Mouse (Mus musculus): Measurements from ENCODE around the gene Adgrg3. TPM values are rescaled to one million over a fixed set of nuclear protein-coding genes. Genes with fewer than 3 reads are reported as not detected.
A peak's percentile ranks its signal among the peaks of the same experiment; 100 is the strongest.

Adgrg3 gene
- total and polyA plus RNA-seq, 3 experiments: 0.08 TPM; not detected in 2

DNA sequence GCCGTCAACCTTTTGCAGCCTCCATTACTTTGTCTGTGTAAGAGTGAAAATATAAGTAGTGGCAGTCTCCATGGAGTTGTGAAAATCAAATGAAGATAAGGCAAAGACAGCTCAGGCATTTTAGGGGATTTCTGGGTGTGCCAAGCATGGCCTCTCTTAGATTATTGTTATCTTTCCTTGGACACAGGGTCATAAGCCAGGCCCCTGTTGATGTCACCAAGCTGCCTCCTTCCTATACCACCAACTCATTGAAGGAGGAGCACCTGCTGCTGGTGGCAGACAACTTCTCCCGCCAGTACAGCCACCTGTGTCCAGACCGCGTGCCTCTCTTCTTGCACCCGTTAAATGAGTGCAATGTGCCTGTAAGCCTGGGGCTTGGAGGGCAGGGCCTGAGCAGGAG lies 38.9 kb downstream of the Adgrg3 start:
- Histone ChIP-seq H3K27ac (ENCODE audit: control insufficient read depth, low read depth, low read length) (no peak overlapping the region), H3K36me3 (ENCODE audit: control insufficient read depth in 1 of 2, insufficient read depth in 2 of 2, low read length in 2 of 2) (peaks cover 0 to 17% of the 10 kb centered on the region in 2 experiments; a peak in 2 of 4 replicates), H3K4me1 (ENCODE audit: control insufficient read depth in 1 of 2, insufficient read depth in 2 of 2, low read length in 2 of 2) (peaks cover 9 to 37% of the 10 kb centered on the region in 2 experiments), H3K9me3 (replicated peaks; ENCODE audit: insufficient read depth, low read length) (no peaks in the 10 kb centered on the region), H3K9ac (ENCODE audit: control insufficient read depth, low read depth, low read length, poor library complexity, severe bottlenecking) (no peak overlapping the region), H3K27me3 (ENCODE audit: control insufficient read depth in 1 of 2, insufficient read depth in 2 of 2, low read length in 2 of 2) (no peaks in the 10 kb centered on the region), H3K4me3 (ENCODE audit: control insufficient read depth in 1 of 2, insufficient read depth in 1 of 2, low read depth in 2 of 2, low read length in 2 of 2) (no peak overlapping the region), H3K79me2 (ENCODE audit: control insufficient read depth, insufficient read depth, low read length, poor library complexity) (no peaks in the 10 kb centered on the region)
- TF ChIP-seq SMC3 (IDR thresholded peaks at IDR 0.05; ENCODE audit: low read depth, low read length) (no peak), ZMIZ1 (IDR thresholded peaks at IDR 0.05; ENCODE audit: low read depth, low read length) (no peak), GATA1 (IDR thresholded peaks at IDR 0.05; ENCODE audit: low read depth, low read length) (0 out of 2 replicates have a peak, but pooled peaks have one; percentile 28), EP300 (IDR thresholded peaks at IDR 0.05; ENCODE audit: low read depth in 1 of 2, low read length in 2 of 2) (peak in 1 of 2 experiments; percentile 22; a peak in 1 of 4 replicates), NELFE (IDR thresholded peaks at IDR 0.05; ENCODE audit: low read depth, low read length) (no peak), SIN3A (IDR thresholded peaks at IDR 0.05; ENCODE audit: low read length) (no peak), CHD2 (IDR thresholded peaks at IDR 0.05; ENCODE audit: low read length) (no peak), KAT2A (conservative IDR thresholded peaks at IDR 0.05; ENCODE audit: low read depth, low read length) (no peak)
- peak; percentile 16 for DNase-seq (ENCODE audit: low read depth, low spot score)

DNA sequence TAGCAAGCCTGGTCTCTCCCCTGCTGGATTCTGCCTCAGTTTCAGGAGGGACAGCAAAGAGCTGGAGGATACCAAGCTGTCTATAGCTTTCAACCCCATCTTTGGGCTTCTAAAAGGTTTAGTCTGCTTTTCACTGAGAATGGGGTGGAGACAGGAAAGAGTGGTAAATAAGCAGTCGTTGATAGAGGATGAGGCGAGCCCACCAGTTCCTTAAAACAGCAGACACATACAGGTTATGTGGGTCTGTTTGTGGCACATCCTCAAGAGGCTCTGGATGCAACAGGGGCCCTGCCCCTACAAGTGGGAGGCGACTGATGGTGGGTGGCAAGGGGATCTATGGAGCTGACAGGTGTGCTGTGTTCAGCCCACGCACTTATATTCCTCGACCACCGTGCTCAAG lies 41.2 kb downstream of the Adgrg3 start:
- peak overlapping the region; percentile 60 for H3K27ac ChIP-seq (ENCODE audit: control insufficient read depth, low read depth, low read length)
- no peaks in the 10 kb centered on the region for H3K27me3 ChIP-seq (ENCODE audit: control insufficient read depth in 1 of 2, insufficient read depth in 2 of 2, low read length in 2 of 2)
- H3K4me3 ChIP-seq (ENCODE audit: control insufficient read depth in 1 of 2, insufficient read depth in 1 of 2, low read depth in 2 of 2, low read length in 2 of 2): peak overlapping the region in 1 of 2 experiments; percentile 27; a peak in 1 of 4 replicates
- H3K4me1 ChIP-seq (ENCODE audit: control insufficient read depth in 1 of 2, insufficient read depth in 2 of 2, low read length in 2 of 2): peaks cover 9 to 37% of the 10 kb centered on the region in 2 experiments
- peak overlapping the region; percentile 6; the same call in 1 of the 2 replicates for H3K9ac ChIP-seq (ENCODE audit: control insufficient read depth, low read depth, low read length, poor library complexity, severe bottlenecking)
- peaks cover 0 to 17% of the 10 kb centered on the region in 2 experiments; a peak in 2 of 4 replicates for H3K36me3 ChIP-seq (ENCODE audit: control insufficient read depth in 1 of 2, insufficient read depth in 2 of 2, low read length in 2 of 2)
- peak; percentile 79 for DNase-seq (ENCODE audit: low read depth, low spot score)
- H3K79me2 ChIP-seq (ENCODE audit: control insufficient read depth, insufficient read depth, low read length, poor library complexity): no peaks in the 10 kb centered on the region
- H3K9me3 ChIP-seq (replicated peaks; ENCODE audit: insufficient read depth, low read length): no peaks in the 10 kb centered on the region
- no peak for TF ChIP-seq MYC (IDR thresholded peaks at IDR 0.05; ENCODE audit: low read depth, low read length)
- TF ChIP-seq GATA1 (IDR thresholded peaks at IDR 0.05; ENCODE audit: low read depth, low read length): peak; percentile 10; the same call in 1 of the 2 replicates
- TF ChIP-seq USF1 (IDR thresholded peaks at IDR 0.05; ENCODE audit: low read depth, low read length): no peak
- TF ChIP-seq POLR2A (IDR thresholded peaks at IDR 0.05; ENCODE audit: control insufficient read depth in 1 of 2, insufficient read depth in 1 of 2, low read depth in 1 of 2, low read length in 2 of 2, poor library complexity in 1 of 2): no peak
- 0 out of 2 replicates have a peak, but pooled peaks have one; percentile 10 for TF ChIP-seq MAFK (IDR thresholded peaks at IDR 0.05; ENCODE audit: borderline replicate concordance, low read depth, low read length)
- no peak for TF ChIP-seq MXI1 (IDR thresholded peaks at IDR 0.05; ENCODE audit: low read depth, low read length)
- TF ChIP-seq ZC3H11A (IDR thresholded peaks at IDR 0.05; ENCODE audit: low read depth, low read length): no peak
- 0 out of 2 replicates have a peak, but pooled peaks have one; percentile 35 for TF ChIP-seq HCFC1 (IDR thresholded peaks at IDR 0.05; ENCODE audit: low read depth, low read length)
- 0 out of 2 replicates have a peak, but pooled peaks have one; percentile 28 for TF ChIP-seq MAX (IDR thresholded peaks at IDR 0.05; ENCODE audit: low read length)
- no peak; the same call in none of the 2 replicates for TF ChIP-seq NELFE (IDR thresholded peaks at IDR 0.05; ENCODE audit: low read depth, low read length)
- TF ChIP-seq RCOR1 (IDR thresholded peaks at IDR 0.05; ENCODE audit: low read depth, low read length): 0 out of 2 replicates have a peak, but pooled peaks have one; percentile 8
- no peak for TF ChIP-seq CTCF (IDR thresholded peaks at IDR 0.05 in 2 of 3, conservative IDR thresholded peaks at IDR 0.05 in 1 of 3; ENCODE audit: control insufficient read depth in 1 of 3, insufficient read depth in 1 of 3, low read depth in 2 of 3, low read length in 3 of 3, poor library complexity in 1 of 3, severe bottlenecking in 1 of 3)
- peak; percentile 37 for TF ChIP-seq SIN3A (IDR thresholded peaks at IDR 0.05; ENCODE audit: low read length)
- TF ChIP-seq RAD21 (IDR thresholded peaks at IDR 0.05; ENCODE audit: low read depth, low read length): no peak
- no peak for TF ChIP-seq POLR2AphosphoS2 (IDR thresholded peaks at IDR 0.05; ENCODE audit: low read length)
- peak; percentile 53 to 66 for TF ChIP-seq EP300 (IDR thresholded peaks at IDR 0.05; ENCODE audit: low read depth in 1 of 2, low read length in 2 of 2)
- TF ChIP-seq USF2 (IDR thresholded peaks at IDR 0.05; ENCODE audit: borderline replicate concordance in 1 of 2, insufficient read depth in 1 of 2, low read depth in 1 of 2, low read length in 2 of 2): no peak
- no peak for TF ChIP-seq SMC3 (IDR thresholded peaks at IDR 0.05; ENCODE audit: low read depth, low read length)
- TF ChIP-seq CHD1 (IDR thresholded peaks at IDR 0.05; ENCODE audit: low read depth, low read length): no peak
- TF ChIP-seq TBP (IDR thresholded peaks at IDR 0.05; ENCODE audit: low read depth, low read length): 0 out of 2 replicates have a peak, but pooled peaks have one; percentile 8
- TF ChIP-seq ETS1 (IDR thresholded peaks at IDR 0.05; ENCODE audit: low read depth, low read length): no peak
- TF ChIP-seq ZMIZ1 (IDR thresholded peaks at IDR 0.05; ENCODE audit: low read depth, low read length): 0 out of 2 replicates have a peak, but pooled peaks have one; percentile 37
- TF ChIP-seq ELF1 (IDR thresholded peaks at IDR 0.05; ENCODE audit: low read depth, low read length): no peak
- no peak for TF ChIP-seq CHD2 (IDR thresholded peaks at IDR 0.05; ENCODE audit: low read length)
- no peak for TF ChIP-seq MYB (IDR thresholded peaks at IDR 0.05; ENCODE audit: low read depth, low read length)
- TF ChIP-seq KAT2A (conservative IDR thresholded peaks at IDR 0.05; ENCODE audit: low read depth, low read length): no peak
- peak; percentile 47; the same call in 1 of the 2 replicates for TF ChIP-seq TCF12 (IDR thresholded peaks at IDR 0.05; ENCODE audit: low read depth, low read length)
- no peak for TF ChIP-seq E2F4 (IDR thresholded peaks at IDR 0.05; ENCODE audit: borderline replicate concordance, low read depth, low read length)
- no peak for TF ChIP-seq ZKSCAN1 (IDR thresholded peaks at IDR 0.05; ENCODE audit: low read depth, low read length)
- no peak for TF ChIP-seq UBTF (IDR thresholded peaks at IDR 0.05; ENCODE audit: borderline replicate concordance, insufficient read depth, low read depth, low read length)
